Mouse (Mus musculus) lung, postnatal 0 days (tissue): Measurements from ENCODE around the gene Emc6. TPM values are rescaled to one million over a fixed set of nuclear protein-coding genes. Genes with fewer than 3 reads are reported as not detected.

Experiments
- ATAC-seq: fragments of 200-750 bp; cut with Nextera tagmentation; 2 replicates; pipeline ENCODE4 v1.8.0; 2017; ENCODE audit warnings: moderate library complexity
- DNase-seq: peaks from one replicate; pipeline ENCODE4 v3.0.0-alpha.2; 2016; ENCODE audit warnings: low spot score
- H3K27ac ChIP-seq: fragments of 300-500 bp; sonication (generic); 2 replicates; pipeline ENCODE4 v1.5.1; 2014; ENCODE audit warnings: antibody characterized with exemption, mild to moderate bottlenecking, low read length, mixed read lengths
- H3K27me3 ChIP-seq: fragments of 300-500 bp; sonication (generic); replicated peaks from 2 replicates; pipeline ENCODE4 v1.6.1; 2014; ENCODE audit warnings: low read length, mixed read lengths; ENCODE audit not compliant: insufficient read depth
- H3K36me3 ChIP-seq: fragments of 300-500 bp; sonication (generic); 2 replicates; pipeline ENCODE4 v1.6.1; 2014; ENCODE audit warnings: low read length, mixed read lengths; ENCODE audit not compliant: insufficient read depth
- H3K4me1 ChIP-seq: fragments of 300-500 bp; sonication (generic); 2 replicates; pipeline ENCODE4 v1.6.1; 2014; ENCODE audit warnings: antibody characterized with exemption, low read depth, low read length, mixed read lengths; ENCODE audit not compliant: insufficient read depth
- H3K4me2 ChIP-seq: fragments of 300-500 bp; sonication (generic); replicated peaks from 2 replicates; pipeline ENCODE4 v1.6.1; 2014; ENCODE audit warnings: low read depth, mild to moderate bottlenecking, low read length, moderate library complexity, mixed read lengths
- H3K4me3 ChIP-seq: fragments of 300-500 bp; sonication (generic); 2 replicates; pipeline ENCODE4 v1.5.1; 2014; ENCODE audit warnings: low read depth, low read length
- H3K9ac ChIP-seq: fragments of 300-500 bp; sonication (generic); replicated peaks from 2 replicates; pipeline ENCODE4 v1.6.1; 2014; ENCODE audit warnings: low read depth, mild to moderate bottlenecking
- H3K9me3 ChIP-seq: fragments of 300-500 bp; sonication (generic); 2 replicates; pipeline ENCODE4 v1.6.1; 2016; ENCODE audit warnings: low read length, mixed read lengths
- CTCF ChIP-seq: IDR thresholded peaks from 2 replicates; pipeline ENCODE4 v1.5.1; 2016; ENCODE audit warnings: antibody characterized with exemption, mild to moderate bottlenecking
- EP300 ChIP-seq: IDR thresholded peaks from 2 replicates; pipeline ENCODE4 v1.6.1; 2016; ENCODE audit warnings: antibody characterized with exemption, mild to moderate bottlenecking, control low read depth
- WGBS: fragments of 180-500 bp; shearing (Covaris S2); extraction: QIAGEN DNeasy Blood & Tissue Kit; methylation state at CpG from one replicate; pipeline ENCODE4 v1.1.7; 2014; 5-methylcytosine and 5-hydroxymethylcytosine counted together
- polyA plus RNA-seq: library from polyadenylated mRNA; unstranded; fragments of >200 nt; fragmentation: Nextera tagmentation; extraction: Ambion mirVana; gene quantifications from 2 replicates; pipeline ENCODE4 v1.2.1, GENCODE M21; 2015

Emc6 gene
- polyA plus RNA-seq, 1 experiment from 2014 or later, result 177 TPM

- 3% methylated on average over 49 of the region's 49 CpGs for WGBS
- TF ChIP-seq CTCF, result no peak
- no peak for TF ChIP-seq EP300
- peak; percentile 78 for ATAC-seq
- no peaks in the 10 kb centered on the region for H3K27me3 ChIP-seq
- peak within 1 kb of the TSS; percentile 74 for H3K4me2 ChIP-seq
- H3K4me1 ChIP-seq, result no peaks in the 10 kb centered on the region
- peak within 1 kb of the TSS; percentile 39 for H3K4me3 ChIP-seq
- H3K27ac ChIP-seq, result no peak within 1 kb of the TSS
- peak; percentile 51 for DNase-seq
- no peaks in the 10 kb centered on the region for H3K9me3 ChIP-seq
- H3K36me3 ChIP-seq, result no peaks in the 10 kb centered on the region
- no peak within 1 kb of the TSS; the same call in 1 of the 2 replicates for H3K9ac ChIP-seq
Observed at GRCm38 (mm10) chr11:73159957-73160810, 16.7 kb downstream of the Emc6 start, which contains the start of gene P2rx5. Gene P2rx5, plus strand, starts transcription at chr11:73160421.

DNA sequence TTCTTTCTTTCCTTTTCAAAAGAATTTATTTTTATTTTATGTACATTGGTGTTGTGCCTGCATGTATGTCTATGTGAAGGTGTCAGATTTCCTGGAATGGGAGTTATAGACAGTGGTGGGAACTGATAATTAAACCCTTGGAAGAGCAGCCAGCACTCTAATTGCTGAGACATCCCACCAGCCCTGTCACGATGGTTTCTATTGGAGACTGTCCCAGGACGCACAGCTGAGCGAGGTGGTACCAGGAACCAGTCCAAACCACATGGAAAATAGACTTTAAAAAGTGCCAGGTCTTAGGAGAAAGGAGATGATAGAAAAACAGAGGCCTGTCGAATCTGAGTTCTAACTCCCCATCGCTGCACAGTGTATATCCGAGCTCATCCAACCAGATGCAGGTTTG lies 21.8 kb downstream of the Emc6 start:
- no peak overlapping the region for H3K4me2 ChIP-seq
- no peak for ATAC-seq
- no peaks in the 10 kb centered on the region for H3K9me3 ChIP-seq
- no peak overlapping the region for H3K9ac ChIP-seq
- WGBS, result 70% methylated on average over 6 of the region's 6 CpGs
- no peak overlapping the region for H3K27ac ChIP-seq
- no peaks in the 10 kb centered on the region for H3K27me3 ChIP-seq
- H3K36me3 ChIP-seq, result no peaks in the 10 kb centered on the region
- no peaks in the 10 kb centered on the region for H3K4me1 ChIP-seq
- H3K4me3 ChIP-seq, result no peak overlapping the region
- no peak for DNase-seq
- TF ChIP-seq EP300, result no peak
- no peak for TF ChIP-seq CTCF

DNA sequence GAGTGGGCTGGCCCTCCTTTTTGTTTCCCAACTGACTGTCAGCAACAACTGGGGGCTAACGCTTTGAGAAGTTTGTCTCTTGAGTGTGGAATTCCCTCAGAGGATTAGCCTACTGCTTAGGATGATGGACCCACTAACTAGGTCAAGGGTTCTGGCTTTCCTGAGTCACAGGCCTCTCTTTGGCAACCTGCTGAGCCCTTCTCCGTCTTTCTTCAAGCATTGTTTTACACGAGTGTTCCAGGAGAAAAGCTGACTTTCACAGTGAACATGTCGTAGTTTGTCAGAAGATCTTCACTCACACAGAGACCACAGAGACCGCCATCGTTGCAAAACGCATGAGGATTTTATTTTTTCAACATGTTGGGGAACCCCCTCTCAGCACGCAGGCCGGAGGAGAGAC lies 28.6 kb downstream of the Emc6 start:
- Histone ChIP-seq H3K4me3 (no peak overlapping the region), H3K4me2 (no peak overlapping the region), H3K36me3 (no peaks in the 10 kb centered on the region), H3K9ac (no peak overlapping the region), H3K27ac (no peak overlapping the region), H3K4me1 (no peaks in the 10 kb centered on the region; the same call in 1 of the 2 replicates), H3K9me3 (no peaks in the 10 kb centered on the region), H3K27me3 (no peaks in the 10 kb centered on the region)
- 74% methylated on average over 9 of the region's 9 CpGs for WGBS
- ATAC-seq (no peak), DNase-seq (no peak)
- TF ChIP-seq CTCF, result no peak
- TF ChIP-seq EP300, result no peak

DNA sequence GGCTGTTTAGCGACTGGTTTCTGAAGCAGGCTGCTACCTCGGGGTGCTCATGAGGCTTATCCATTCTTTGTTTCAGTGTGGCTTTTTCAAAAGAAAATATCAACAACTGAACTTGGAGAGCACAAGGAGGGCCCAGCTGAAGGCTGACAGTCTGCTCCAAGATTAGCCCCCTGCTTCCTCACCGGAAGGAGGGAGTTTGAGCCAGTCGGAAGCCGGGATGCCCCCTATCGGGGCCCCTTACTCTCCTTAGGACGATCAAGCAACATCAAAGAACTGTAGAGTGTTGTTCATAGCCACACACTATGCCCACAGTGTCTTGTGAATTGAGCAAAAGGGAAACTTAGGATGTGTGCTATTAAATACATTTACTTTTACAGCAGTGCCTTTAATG lies 29.9 kb downstream of the Emc6 start:
- no peaks in the 10 kb centered on the region for H3K9me3 ChIP-seq

GRCm38 (mm10) chr11:73146026-73146974 lies 30.5 kb downstream of the Emc6 start:
- Histone ChIP-seq H3K36me3 (no peaks in the 10 kb centered on the region), H3K4me3 (no peak overlapping the region), H3K9me3 (no peaks in the 10 kb centered on the region), H3K4me1 (no peaks in the 10 kb centered on the region; the same call in 1 of the 2 replicates), H3K27me3 (no peaks in the 10 kb centered on the region), H3K4me2 (no peak overlapping the region), H3K9ac (no peak overlapping the region), H3K27ac (no peak overlapping the region)
- ATAC-seq (no peak), DNase-seq (no peak)
- TF ChIP-seq CTCF (no peak), EP300 (no peak)
- WGBS, result 53% methylated on average over 11 of the region's 11 CpGs

More for the DNA sequence above, 29.9 kb downstream of the Emc6 start:
- no peaks in the 10 kb centered on the region for H3K27me3 ChIP-seq
- no peak for DNase-seq
- no peaks in the 10 kb centered on the region for H3K36me3 ChIP-seq
- no peak overlapping the region for H3K9ac ChIP-seq
- H3K4me2 ChIP-seq, result no peak overlapping the region
- no peaks in the 10 kb centered on the region; the same call in 1 of the 2 replicates for H3K4me1 ChIP-seq
- no peak overlapping the region for H3K4me3 ChIP-seq
- TF ChIP-seq EP300, result no peak
- TF ChIP-seq CTCF, result no peak
- ATAC-seq, result no peak
- no peak overlapping the region for H3K27ac ChIP-seq
- WGBS, result 44% methylated on average over 7 of the region's 7 CpGs

- TF ChIP-seq EP300 (peak; percentile 22; the same call in 1 of the 2 replicates), CTCF (no peak)
- H3K4me3 ChIP-seq, result no peak overlapping the region
- H3K9ac ChIP-seq, result no peak overlapping the region
- peak overlapping the region; percentile 43; the same call in 1 of the 2 replicates for H3K27ac ChIP-seq
- H3K36me3 ChIP-seq, result no peaks in the 10 kb centered on the region
- H3K9me3 ChIP-seq, result no peaks in the 10 kb centered on the region
- peak; percentile 88 for DNase-seq
- 45% methylated on average over 1 of the region's 1 CpGs for WGBS
- H3K4me2 ChIP-seq, result no peak overlapping the region
- no peaks in the 10 kb centered on the region; the same call in 1 of the 2 replicates for H3K4me1 ChIP-seq
- no peaks in the 10 kb centered on the region for H3K27me3 ChIP-seq
- ATAC-seq, result peak; percentile 97
Observed at GRCm38 (mm10) chr11:73144261-73144681, 32.6 kb downstream of the Emc6 start.
